Mouse (Mus musculus): Measurements from ENCODE around the gene Ackr2.

Ackr2 gene

DNA sequence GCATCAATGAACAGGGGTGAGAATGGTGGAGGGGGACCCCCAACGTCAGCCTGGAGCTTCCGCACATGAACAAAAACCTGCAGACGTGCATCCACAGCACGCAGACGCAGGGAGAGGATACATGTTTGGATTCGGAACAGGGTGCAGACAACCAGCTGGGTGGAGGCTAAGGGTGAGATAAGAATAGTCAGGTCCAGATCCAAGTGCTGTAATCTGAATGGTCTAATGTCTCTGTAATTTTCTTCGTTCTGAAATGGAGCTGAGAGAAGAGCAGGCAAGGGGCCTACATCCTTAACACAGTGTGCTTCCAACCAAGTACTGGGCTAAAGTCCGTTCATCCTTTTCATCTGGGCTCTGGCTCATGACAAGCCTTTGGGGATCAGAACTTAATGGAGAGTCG is 6.9 kb upstream of the Ackr2 start:
- no peak for DNase-seq (ENCODE audit: low spot score)

DNA sequence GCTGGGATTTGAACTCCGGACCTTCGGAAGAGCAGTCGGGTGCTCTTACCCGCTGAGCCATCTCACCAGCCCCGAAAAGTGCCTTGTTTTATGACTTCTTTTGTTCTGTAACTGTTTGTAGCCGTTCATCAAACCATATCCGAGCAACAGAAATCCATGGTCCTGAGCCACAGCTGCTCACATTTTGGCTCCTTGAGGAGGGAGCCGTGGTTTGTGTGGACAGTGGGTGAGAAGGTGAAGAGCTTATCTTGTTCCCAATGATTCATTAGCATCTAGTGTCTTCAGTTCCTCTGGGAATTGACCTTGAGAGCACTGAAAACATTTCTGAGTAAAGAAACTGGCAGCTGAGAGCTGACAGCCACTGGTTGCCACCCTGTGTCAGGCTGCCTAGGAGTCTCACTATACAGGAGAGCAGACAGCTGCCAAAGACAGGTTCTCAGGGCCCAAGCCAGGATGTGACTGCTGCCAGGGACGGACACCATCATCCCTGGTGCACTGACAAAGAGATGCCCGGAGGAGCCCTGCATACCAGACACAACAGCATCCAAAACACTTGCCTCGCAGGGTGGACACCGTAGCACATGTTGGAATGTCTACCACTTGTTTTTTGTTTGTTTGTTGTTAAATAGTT is 6.0 kb upstream of the Ackr2 start:
- DNase-seq (ENCODE audit: low spot score): no peak

DNA sequence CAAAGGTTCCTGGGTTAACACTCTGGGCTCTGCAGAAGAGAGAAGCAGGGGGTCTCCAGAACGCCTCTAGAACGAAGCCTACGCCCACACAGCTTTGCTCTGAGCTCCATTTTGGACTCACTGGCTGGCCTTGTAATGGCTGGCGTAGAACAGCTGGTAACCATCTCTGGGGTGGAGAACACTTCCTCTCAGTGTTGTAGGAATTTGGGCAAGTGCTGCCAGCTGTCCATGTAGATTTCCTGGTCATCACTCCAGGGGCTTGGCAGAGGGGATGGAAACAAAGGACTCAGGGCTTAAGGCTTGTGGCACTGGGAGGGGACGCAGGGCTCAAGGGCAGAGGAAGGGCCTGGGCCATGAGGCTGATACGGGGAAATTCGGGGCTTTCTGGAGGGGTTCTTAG is 3.7 kb upstream of the Ackr2 start:
- no peak for DNase-seq (ENCODE audit: low spot score)

DNA sequence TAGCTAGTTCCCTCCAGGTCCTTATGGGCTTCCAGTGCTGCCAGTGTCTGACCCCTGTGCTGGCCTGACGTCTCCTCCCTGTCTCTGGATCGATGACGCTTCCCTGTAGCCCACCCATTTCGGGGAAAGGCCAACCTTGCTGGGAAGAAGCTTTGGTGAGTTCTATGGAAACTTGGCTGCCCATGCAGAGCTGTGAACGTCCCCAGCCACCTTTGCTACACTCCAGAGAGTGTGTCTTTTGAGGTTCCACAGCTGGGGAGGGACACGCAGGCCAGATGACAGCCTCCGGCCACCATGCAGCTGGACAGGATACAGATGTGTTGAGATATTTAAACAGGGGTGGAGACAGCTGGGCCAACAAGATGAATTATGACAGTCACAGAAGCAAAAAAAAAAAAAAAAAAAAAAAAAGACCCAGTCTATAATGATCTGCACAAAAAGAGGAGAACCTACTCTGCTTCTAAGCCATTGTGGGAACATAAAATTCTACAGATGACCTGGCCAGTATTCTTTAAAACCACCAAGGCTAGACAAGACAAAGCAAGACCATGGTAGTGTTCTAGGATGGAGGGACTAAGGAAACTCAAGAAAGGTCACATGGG is 2.7 kb upstream of the Ackr2 start:
- DNase-seq (ENCODE audit: low spot score): no peak

GRCm38 (mm10) chr9:121896820-121897219 is 1.3 kb upstream of the Ackr2 start:
- DNase-seq (ENCODE audit: low spot score): no peak

DNA sequence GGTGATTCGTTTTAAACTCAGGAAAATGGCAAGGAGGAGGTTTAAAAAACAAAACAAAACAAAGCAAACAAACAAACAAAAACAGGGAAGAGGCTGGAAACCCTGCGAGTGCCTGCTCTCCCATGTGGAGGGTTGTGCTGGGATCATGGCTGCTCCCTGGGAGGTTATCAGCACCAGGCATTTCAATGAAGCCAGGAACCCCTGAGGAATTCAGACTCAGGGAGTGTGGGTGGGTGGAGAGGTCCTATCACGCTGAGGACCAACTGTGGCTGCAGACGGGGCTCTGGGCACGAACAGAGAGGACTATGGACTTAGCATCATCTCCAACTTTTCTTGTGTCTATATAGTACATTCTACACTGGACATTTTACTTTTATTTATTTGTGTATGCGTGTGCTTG is 1.2 kb downstream of the Ackr2 start:
- no peak for DNase-seq (ENCODE audit: low spot score)

DNA sequence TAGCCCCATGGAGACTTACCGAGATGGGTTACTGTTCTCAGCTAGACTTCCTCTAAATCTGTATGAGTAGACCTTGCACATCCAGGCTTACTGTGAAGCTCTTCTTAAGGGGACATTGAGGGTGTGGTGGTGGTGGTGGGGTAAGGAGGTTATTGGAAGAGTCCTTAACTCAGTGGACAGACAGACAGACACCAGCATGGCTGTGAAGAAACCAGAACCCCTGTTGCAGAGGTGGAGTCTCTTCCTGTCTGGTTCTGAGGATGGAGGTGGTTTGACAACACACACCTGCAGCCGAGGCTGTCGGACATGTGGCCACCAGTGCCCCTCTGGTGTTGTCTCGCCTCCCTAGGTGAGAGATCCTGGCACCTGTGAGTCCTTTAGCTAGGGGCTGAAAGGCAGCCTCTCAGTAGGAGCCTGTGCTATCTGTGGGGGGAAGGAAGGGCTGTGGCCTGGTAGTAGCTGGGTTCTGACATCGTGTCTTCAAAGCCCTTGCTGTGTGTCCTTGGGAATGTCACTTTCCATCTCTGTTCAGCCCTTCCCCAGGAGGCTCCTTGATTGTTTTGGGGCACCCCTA is 2.2 kb downstream of the Ackr2 start:
- DNase-seq (ENCODE audit: low spot score): no peak

DNA sequence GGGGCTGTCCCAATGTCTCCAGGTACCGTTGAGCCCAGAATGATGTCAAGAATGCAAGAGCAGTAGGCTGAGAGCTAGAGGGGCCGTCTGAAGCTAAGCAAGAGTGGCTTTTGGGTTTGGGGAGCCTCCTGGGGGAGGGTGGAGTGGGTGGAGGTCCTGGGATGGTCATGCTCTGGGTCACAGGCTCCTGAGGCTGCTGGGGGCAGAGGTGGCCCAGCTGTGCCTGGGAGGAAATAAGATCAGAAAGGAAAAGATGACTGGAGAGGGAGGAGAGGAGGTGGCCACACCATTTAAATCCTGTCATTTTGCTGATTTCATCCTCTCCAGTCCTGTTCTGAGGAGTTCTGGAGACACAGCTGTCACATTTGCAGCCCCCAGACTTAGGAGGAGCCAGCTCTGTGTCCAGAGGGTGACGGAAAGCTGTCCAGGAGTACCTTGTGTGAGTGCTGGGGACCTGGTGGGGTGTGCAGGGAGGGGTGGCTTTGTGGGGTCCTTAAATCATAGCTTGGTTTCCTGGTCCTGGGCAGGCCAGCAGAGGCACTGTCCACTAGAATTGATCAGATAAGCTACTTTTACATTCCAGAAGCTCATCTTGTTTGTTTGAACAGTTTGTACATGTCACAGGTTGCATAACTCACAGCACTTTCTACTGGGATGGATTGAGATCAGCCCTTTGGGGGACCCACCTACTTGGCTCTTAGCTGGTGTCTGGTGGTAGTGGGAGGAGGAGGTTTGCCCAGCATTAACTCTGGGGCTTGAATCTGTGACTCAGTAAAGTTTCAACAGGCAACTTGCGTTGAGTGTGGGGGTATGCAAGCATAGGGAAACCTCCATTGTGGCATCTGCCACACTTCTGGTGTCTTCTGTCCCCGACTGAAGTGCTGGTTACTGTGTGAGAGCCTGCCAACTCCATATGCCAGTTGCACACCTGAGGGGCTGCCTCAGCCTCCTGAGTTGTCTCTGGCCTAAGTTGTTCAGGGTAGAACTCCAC is 3.9 kb downstream of the Ackr2 start:
- DNase-seq (ENCODE audit: low spot score): no peak

DNA sequence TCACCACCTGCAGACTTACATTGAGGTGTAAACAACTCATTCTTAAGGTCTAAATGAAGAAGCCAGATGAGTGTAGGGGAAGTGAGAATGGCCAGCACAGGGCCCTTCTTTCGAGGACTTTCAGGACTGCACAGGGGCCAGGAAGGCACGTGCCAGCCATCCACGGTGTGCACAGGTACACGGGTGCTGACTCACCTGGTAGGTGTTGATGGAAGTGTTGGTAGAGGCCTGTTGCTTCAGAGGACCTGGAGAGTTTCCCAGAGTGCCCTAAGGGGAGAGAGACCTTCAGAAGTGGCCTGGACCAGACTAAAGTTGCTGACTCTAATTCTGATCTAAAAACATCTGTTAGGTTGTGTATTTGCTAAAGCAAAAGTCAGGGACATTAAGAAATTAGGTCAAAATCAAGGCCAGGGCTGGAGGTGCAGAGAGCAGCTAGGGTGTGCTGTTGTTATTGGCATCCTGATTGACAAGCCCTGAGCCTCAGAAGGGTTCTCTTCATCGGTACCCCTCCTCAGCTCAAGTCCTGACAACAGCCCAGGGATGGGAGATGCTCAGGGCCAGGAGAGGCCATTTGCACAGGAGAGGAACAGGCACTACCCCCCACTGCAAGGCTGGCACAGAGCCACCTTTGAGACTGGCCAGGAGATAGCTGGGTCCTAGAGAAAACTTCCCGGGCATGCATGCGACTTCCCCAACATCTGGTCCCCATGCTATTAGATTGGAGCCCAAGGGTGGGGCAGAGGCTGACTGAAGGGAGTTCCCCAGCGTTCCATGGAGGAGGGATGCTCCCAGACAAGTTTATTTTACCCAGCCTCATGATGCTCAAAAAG is 5.5 kb downstream of the Ackr2 start:
- no peak for DNase-seq (ENCODE audit: low spot score)

DNA sequence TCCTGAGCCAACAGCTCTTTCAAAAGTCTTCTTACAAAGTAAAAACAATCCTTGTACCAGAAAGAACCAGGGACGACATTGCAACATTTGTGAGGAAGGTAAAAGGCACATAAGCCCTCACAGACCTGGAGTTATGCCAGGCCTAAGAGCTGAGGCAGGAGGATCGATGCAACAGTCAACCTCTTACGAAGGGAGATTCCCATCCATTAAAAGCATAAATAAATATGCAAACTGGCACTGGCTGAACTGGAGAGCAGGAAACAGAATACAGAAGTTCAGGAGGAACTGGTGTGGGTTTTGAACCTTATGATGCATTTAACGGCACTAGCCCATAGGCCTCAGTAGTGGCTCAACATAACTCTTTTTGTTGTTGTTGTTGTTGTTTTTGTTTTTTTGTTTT is 6.2 kb downstream of the Ackr2 start:
- no peak for DNase-seq (ENCODE audit: low spot score)

DNA sequence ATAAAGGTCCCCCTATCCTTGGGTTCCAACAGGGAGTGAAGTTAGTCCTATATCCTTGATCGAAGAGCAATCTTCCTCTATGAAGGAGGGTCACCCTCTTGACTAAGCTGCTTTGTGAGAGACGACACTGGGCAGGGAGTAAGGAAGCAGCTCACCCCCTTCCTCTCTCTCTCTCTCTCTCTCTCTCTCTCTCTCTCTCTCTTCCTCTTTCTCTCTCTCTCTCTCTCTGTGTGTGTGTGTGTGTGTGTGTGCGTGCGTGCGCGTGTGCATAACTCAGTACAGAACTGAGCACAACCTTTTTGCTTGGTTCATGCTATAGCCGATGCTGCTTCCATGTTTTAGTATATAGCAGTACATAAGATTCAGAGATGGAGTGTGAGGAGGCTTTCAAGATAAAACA is 6.8 kb downstream of the Ackr2 start:
- no peak for DNase-seq (ENCODE audit: low spot score)

DNA sequence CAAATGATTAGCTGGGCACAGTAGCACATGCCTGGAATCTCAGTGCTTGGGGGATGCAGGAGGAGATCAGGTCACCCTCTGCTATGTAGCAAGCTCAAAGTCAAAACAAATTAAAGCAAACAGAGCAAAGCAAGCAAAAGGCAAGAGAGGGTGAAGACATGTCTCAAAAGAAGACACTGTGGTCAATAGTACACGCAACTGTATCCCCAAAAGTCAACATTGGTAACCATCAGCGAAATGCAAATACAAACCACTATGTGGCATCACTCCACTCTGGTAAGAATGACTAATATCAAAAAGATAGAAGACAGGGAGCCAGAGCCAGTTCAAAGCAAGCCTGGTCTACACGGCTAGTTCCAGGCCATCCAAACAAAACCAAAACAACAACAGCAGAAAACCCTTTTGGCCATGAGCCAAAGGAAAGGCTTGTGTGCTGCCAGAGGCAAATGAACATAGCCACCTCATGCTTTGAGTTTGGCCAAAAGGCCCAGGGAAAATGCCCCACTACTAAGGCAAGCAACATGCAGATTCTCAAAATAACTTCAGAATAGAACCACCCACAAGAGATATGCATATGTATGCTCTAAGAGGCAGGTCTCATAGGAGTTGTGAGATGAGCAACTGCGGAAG is 7.5 kb downstream of the Ackr2 start:
- no peak for DNase-seq (ENCODE audit: low spot score)

GRCm38 (mm10) chr9:121906456-121906855 is 8.3 kb downstream of the Ackr2 start:
- no peak for DNase-seq (ENCODE audit: low spot score)

- no peak for DNase-seq (ENCODE audit: low spot score)
Measured at GRCm38 (mm10) chr9:121907356-121908070, 9.4 kb downstream of the Ackr2 start.

GRCm38 (mm10) chr9:121908321-121908720 is 10.2 kb downstream of the Ackr2 start:
- no peak for DNase-seq (ENCODE audit: low spot score)

DNA sequence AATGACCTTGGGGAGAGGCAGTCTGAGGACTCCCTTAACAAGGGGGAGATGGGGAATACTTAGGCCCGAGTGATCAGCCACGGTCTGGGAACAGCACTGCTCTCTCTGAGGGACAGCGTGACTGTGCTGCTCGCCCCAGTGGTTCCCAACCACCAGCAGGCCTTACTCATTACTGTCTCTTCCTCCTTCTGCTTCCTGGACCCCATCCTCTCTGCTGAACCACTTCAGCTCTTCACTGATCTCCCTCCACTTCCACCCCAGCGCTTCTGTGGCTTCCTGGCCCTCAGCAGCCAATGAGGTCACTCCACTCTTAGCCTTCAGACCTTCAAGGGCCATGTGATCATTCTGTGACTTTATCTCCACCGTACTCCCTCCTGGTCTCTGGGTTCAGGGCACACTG is 11.5 kb downstream of the Ackr2 start:
- no peak for DNase-seq (ENCODE audit: low spot score)

GRCm38 (mm10) chr9:121911196-121911595 is 13.0 kb downstream of the Ackr2 start:
- no peak for DNase-seq (ENCODE audit: low spot score)

GRCm38 (mm10) chr9:121912786-121913185 is 14.6 kb downstream of the Ackr2 start:
- no peak for DNase-seq (ENCODE audit: low spot score)

DNA sequence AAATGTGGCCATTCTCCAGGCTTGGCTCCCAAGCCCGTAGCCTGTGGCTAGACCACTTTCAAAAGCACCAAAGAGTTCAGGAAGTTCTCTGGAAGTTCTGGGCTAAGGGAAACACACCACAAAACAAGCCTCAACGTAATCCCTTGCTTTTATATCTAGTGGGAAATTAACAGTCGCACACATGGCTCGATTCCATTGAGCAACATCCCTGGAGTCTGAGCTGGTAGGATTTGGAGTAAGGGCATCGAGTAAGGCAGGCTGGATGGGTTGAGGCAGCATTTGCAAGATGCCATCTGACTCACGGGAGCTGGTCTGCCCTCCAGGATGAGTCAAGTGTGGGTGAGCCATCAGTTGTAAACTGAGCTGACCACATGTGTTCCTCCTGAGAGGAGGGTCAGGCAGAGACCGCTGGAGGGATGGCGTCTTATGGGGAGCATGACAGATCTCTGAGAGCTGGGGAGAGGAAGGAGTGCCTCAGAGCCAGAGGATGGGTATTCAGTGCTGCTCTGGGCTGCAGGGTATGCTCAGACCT is 16.1 kb downstream of the Ackr2 start:
- no peak for DNase-seq (ENCODE audit: low spot score)

DNA sequence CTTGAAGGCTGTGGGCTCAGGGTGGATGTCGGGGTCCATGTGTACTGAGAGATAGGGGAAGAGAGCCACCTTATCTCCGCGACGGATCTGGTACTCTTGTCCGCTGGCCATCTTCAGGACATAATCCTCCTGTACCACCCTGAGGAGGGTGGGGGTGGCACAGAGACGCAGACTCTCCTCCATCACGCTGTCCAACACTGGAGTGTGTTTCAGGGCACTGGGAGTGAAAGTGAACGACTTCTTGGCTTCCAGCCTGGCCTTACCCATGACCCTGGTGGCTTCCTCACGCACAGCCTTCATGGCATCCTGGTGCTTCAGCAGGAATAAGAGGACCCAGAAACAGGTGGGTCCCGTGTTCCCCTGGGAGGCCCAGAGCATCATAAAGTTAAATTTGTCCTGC is 16.9 kb downstream of the Ackr2 start:
- no peak for DNase-seq (ENCODE audit: low spot score)
